Mouse (Mus musculus): ENCODE results near the gene March1. TPM values are rescaled to one million over a fixed set of nuclear protein-coding genes. Genes with fewer than 3 reads are reported as not detected.

March1 gene
- polyA plus RNA-seq, 1 experiment from 2014 or later = 0.90 TPM

GRCm38 (mm10) chr8:66437929-66438328, 820.2 kb downstream of the March1 start:
- Histone ChIP-seq H3K27me3 (no peaks in the 10 kb centered on the region), H3K4me2 (replicated peaks) (no peak overlapping the region), H3K36me3 (no peaks in the 10 kb centered on the region), H3K9ac (no peak overlapping the region), H3K9me3 (no peaks in the 10 kb centered on the region), H3K4me1 (no peaks in the 10 kb centered on the region), H3K4me3 (no peak overlapping the region), H3K27ac (no peak overlapping the region)
- no peak for ATAC-seq (ENCODE audit: insufficient number of reproducible peaks, insufficient read depth, low FRiP score, low TSS enrichment)
- 50% methylated on average over 3 of the region's 3 CpGs for WGBS

- H3K9me3 ChIP-seq = no peaks in the 10 kb centered on the region
- H3K27me3 ChIP-seq = no peaks in the 10 kb centered on the region
- no peak overlapping the region for H3K4me3 ChIP-seq
- H3K4me2 ChIP-seq (replicated peaks) = no peak overlapping the region
- 82% methylated on average over 4 of the region's 4 CpGs for WGBS
- ATAC-seq (ENCODE audit: insufficient number of reproducible peaks, insufficient read depth, low FRiP score, low TSS enrichment) = no peak
- H3K9ac ChIP-seq = no peak overlapping the region
- no peaks in the 10 kb centered on the region for H3K4me1 ChIP-seq
- no peak overlapping the region for H3K27ac ChIP-seq
- H3K36me3 ChIP-seq = no peaks in the 10 kb centered on the region
Observed at GRCm38 (mm10) chr8:66438468-66438867, 820.8 kb downstream of the March1 start.

GRCm38 (mm10) chr8:66441123-66441522, 823.4 kb downstream of the March1 start:
- ATAC-seq (ENCODE audit: insufficient number of reproducible peaks, insufficient read depth, low FRiP score, low TSS enrichment) = no peak
- H3K4me1 ChIP-seq = no peaks in the 10 kb centered on the region
- H3K4me3 ChIP-seq = no peak overlapping the region
- H3K36me3 ChIP-seq = no peaks in the 10 kb centered on the region
- H3K27ac ChIP-seq = no peak overlapping the region
- WGBS = 24% methylated on average over 1 of the region's 1 CpGs
- no peaks in the 10 kb centered on the region for H3K27me3 ChIP-seq
- H3K9ac ChIP-seq = no peak overlapping the region
- H3K9me3 ChIP-seq = no peaks in the 10 kb centered on the region
- H3K4me2 ChIP-seq (replicated peaks) = no peak overlapping the region

- H3K4me2 ChIP-seq (replicated peaks) = no peak overlapping the region
- no peak overlapping the region for H3K4me3 ChIP-seq
- no peak overlapping the region for H3K9ac ChIP-seq
- H3K4me1 ChIP-seq = no peaks in the 10 kb centered on the region
- H3K27me3 ChIP-seq = no peaks in the 10 kb centered on the region
- no peaks in the 10 kb centered on the region for H3K9me3 ChIP-seq
- no peak overlapping the region for H3K27ac ChIP-seq
- no peak for ATAC-seq (ENCODE audit: insufficient number of reproducible peaks, insufficient read depth, low FRiP score, low TSS enrichment)
- no peaks in the 10 kb centered on the region for H3K36me3 ChIP-seq
- WGBS = 31% methylated on average over 1 of the region's 1 CpGs
Observed at GRCm38 (mm10) chr8:66442778-66443177, 825.1 kb downstream of the March1 start.

GRCm38 (mm10) chr8:66444141-66444540, 826.4 kb downstream of the March1 start:
- H3K36me3 ChIP-seq = no peaks in the 10 kb centered on the region
- ATAC-seq (ENCODE audit: insufficient number of reproducible peaks, insufficient read depth, low FRiP score, low TSS enrichment) = no peak
- no peak overlapping the region for H3K9ac ChIP-seq
- 73% methylated on average over 5 of the region's 5 CpGs for WGBS
- no peak overlapping the region for H3K27ac ChIP-seq
- no peaks in the 10 kb centered on the region for H3K4me1 ChIP-seq
- H3K4me3 ChIP-seq = no peak overlapping the region
- no peaks in the 10 kb centered on the region for H3K9me3 ChIP-seq
- H3K27me3 ChIP-seq = no peaks in the 10 kb centered on the region
- no peak overlapping the region for H3K4me2 ChIP-seq (replicated peaks)

- H3K9ac ChIP-seq = no peak overlapping the region
- no peak overlapping the region for H3K4me3 ChIP-seq
- H3K27me3 ChIP-seq = no peaks in the 10 kb centered on the region
- 78% methylated on average over 3 of the region's 3 CpGs for WGBS
- H3K4me1 ChIP-seq = no peaks in the 10 kb centered on the region
- no peaks in the 10 kb centered on the region for H3K36me3 ChIP-seq
- no peaks in the 10 kb centered on the region for H3K9me3 ChIP-seq
- no peak overlapping the region for H3K27ac ChIP-seq
- no peak for ATAC-seq (ENCODE audit: insufficient number of reproducible peaks, insufficient read depth, low FRiP score, low TSS enrichment)
- no peak overlapping the region for H3K4me2 ChIP-seq (replicated peaks)
Observed at GRCm38 (mm10) chr8:66445351-66445750, 827.7 kb downstream of the March1 start.

- H3K4me1 ChIP-seq = no peaks in the 10 kb centered on the region
- no peak overlapping the region for H3K4me3 ChIP-seq
Observed at GRCm38 (mm10) chr8:66450691-66451090, 833.0 kb downstream of the March1 start.

GRCm38 (mm10) chr8:66457057-66457456, 839.4 kb downstream of the March1 start:
- no peak overlapping the region for H3K9ac ChIP-seq
- H3K4me1 ChIP-seq = no peaks in the 10 kb centered on the region
- H3K4me3 ChIP-seq = no peak overlapping the region
- H3K4me2 ChIP-seq (replicated peaks) = no peak overlapping the region
- no peaks in the 10 kb centered on the region for H3K36me3 ChIP-seq
- no peak overlapping the region for H3K27ac ChIP-seq
- no peak for ATAC-seq (ENCODE audit: insufficient number of reproducible peaks, insufficient read depth, low FRiP score, low TSS enrichment)
- no peaks in the 10 kb centered on the region for H3K9me3 ChIP-seq
- H3K27me3 ChIP-seq = no peaks in the 10 kb centered on the region

More at GRCm38 (mm10) chr8:66450691-66451090, 833.0 kb downstream of the March1 start:
- Histone ChIP-seq H3K9ac (no peak overlapping the region), H3K27me3 (no peaks in the 10 kb centered on the region), H3K4me2 (replicated peaks) (no peak overlapping the region), H3K9me3 (no peaks in the 10 kb centered on the region), H3K36me3 (no peaks in the 10 kb centered on the region), H3K27ac (no peak overlapping the region)
- whole genome bisulfite sequencing = 20% methylated on average over 5 of the region's 5 CpGs
- ATAC-seq (ENCODE audit: insufficient number of reproducible peaks, insufficient read depth, low FRiP score, low TSS enrichment) = no peak

GRCm38 (mm10) chr8:66469821-66470220, 852.1 kb downstream of the March1 start:
- no peaks in the 10 kb centered on the region for H3K36me3 ChIP-seq
- H3K27ac ChIP-seq = no peak overlapping the region
- H3K27me3 ChIP-seq = no peaks in the 10 kb centered on the region
- ATAC-seq (ENCODE audit: insufficient number of reproducible peaks, insufficient read depth, low FRiP score, low TSS enrichment) = no peak
- no peak overlapping the region for H3K4me2 ChIP-seq (replicated peaks)
- no peaks in the 10 kb centered on the region for H3K4me1 ChIP-seq
- H3K9me3 ChIP-seq = no peaks in the 10 kb centered on the region
- no peak overlapping the region for H3K4me3 ChIP-seq
- 84% methylated on average over 3 of the region's 3 CpGs for WGBS
- H3K9ac ChIP-seq = no peak overlapping the region

- no peak overlapping the region for H3K27ac ChIP-seq
- no peaks in the 10 kb centered on the region for H3K27me3 ChIP-seq
- no peak for ATAC-seq (ENCODE audit: insufficient number of reproducible peaks, insufficient read depth, low FRiP score, low TSS enrichment)
- no peak overlapping the region for H3K9ac ChIP-seq
- H3K4me1 ChIP-seq = no peaks in the 10 kb centered on the region
- no peaks in the 10 kb centered on the region for H3K9me3 ChIP-seq
- peaks cover 46% of the 10 kb centered on the region for H3K36me3 ChIP-seq
- no peak overlapping the region for H3K4me3 ChIP-seq
- H3K4me2 ChIP-seq (replicated peaks) = no peak overlapping the region
- 97% methylated on average over 3 of the region's 3 CpGs for WGBS
Observed at GRCm38 (mm10) chr8:66476880-66477279, 859.2 kb downstream of the March1 start.

- WGBS = under 1% methylated on average over 45 of the region's 45 CpGs
- H3K9me3 ChIP-seq = no peaks in the 10 kb centered on the region
- no peaks in the 10 kb centered on the region for H3K27me3 ChIP-seq
- peaks cover 3% of the 10 kb centered on the region; the same call in 1 of the 2 replicates for H3K4me1 ChIP-seq
- H3K4me3 ChIP-seq = peak within 1 kb of the TSS; percentile 94
- 0 out of 2 replicates have a peak within 1 kb of the TSS, but pooled peaks have one; percentile 54 for H3K27ac ChIP-seq
- H3K36me3 ChIP-seq = peaks cover 16% of the 10 kb centered on the region; the same call in 1 of the 2 replicates
- ATAC-seq (ENCODE audit: insufficient number of reproducible peaks, insufficient read depth, low FRiP score, low TSS enrichment) = peak; percentile 90
- peak within 1 kb of the TSS; percentile 80 for H3K9ac ChIP-seq
- peak within 1 kb of the TSS; percentile 52 for H3K4me2 ChIP-seq (replicated peaks)
Observed at GRCm38 (mm10) chr8:66486084-66486763, 868.5 kb downstream of the March1 start, which contains the start of gene Tma16. Tma16 (minus strand) TSS chr8:66486530.

GRCm38 (mm10) chr8:66488556-66488955, 870.9 kb downstream of the March1 start:
- Histone ChIP-seq H3K9ac (no peak overlapping the region), H3K4me2 (replicated peaks) (no peak overlapping the region), H3K9me3 (no peaks in the 10 kb centered on the region), H3K27me3 (no peaks in the 10 kb centered on the region), H3K36me3 (no peaks in the 10 kb centered on the region), H3K4me1 (peaks cover 3% of the 10 kb centered on the region; the same call in 1 of the 2 replicates), H3K4me3 (no peak overlapping the region), H3K27ac (no peak overlapping the region)
- no peak for ATAC-seq (ENCODE audit: insufficient number of reproducible peaks, insufficient read depth, low FRiP score, low TSS enrichment)
- 46% methylated on average over 3 of the region's 3 CpGs for WGBS
